Mouse (Mus musculus): ENCODE measurements around the gene Mbtps2.

Mbtps2 gene

DNA sequence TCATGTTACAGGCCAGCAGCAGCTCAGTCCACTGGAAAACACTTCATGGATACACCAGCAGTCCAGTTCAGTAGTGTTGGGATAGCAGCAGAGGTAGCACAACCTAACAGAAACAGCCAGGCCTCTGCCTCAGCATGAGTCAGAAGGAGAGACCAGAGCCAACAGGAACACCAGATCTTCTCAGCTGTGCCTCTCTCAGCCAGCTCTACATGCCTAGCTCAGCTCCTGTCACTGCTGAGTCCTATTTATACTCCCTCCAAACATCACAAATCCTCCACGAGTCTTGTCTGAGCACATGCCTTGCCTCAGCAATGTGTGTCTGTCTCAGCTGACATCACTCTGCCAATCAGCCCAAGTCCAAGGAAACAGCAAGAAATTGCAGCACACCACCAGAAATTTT is 94.0 kb downstream of the Mbtps2 start:
- no peak for DNase-seq (ENCODE audit: low spot score in 2 of 2)

DNA sequence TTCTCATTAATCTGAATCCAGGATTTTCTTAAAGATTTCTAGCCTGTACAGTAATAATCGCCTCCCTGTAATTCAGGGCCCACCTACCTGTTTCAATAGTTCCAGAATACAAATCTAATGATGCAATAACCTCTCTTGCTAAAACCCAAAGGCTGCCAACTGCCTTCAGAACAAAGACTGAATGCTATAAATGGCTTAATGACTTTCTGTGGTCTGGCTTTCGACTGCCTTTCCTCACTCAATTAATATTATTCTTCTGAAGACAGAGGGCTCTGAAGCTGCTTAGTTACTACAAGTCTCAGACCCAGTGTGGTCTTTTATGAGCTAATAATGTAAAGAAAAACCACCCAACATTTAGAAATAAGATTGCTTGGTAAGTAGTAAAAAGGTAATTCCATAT is 96.6 kb downstream of the Mbtps2 start:
- no peak for DNase-seq (ENCODE audit: low spot score in 2 of 2)

DNA sequence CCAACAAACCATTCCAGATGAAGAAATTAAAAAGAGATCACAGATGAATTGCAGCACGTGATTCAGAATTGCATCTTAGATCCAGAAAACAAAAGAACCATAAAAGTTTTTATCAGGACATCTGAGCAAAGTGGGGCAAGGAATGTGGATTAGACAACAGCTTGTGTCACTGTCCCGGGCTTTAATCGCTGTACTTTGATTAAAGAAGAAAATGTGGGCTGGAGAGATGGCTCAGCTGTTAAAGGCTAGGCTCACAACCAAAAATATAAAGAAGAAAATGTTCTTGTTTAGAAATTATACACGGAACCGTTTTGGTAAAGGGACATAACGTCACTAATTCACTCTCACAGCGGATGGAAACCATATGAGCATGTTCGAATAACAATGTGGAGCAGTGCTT is 98.5 kb downstream of the Mbtps2 start:
- no peak for DNase-seq (ENCODE audit: low spot score in 2 of 2)

DNA sequence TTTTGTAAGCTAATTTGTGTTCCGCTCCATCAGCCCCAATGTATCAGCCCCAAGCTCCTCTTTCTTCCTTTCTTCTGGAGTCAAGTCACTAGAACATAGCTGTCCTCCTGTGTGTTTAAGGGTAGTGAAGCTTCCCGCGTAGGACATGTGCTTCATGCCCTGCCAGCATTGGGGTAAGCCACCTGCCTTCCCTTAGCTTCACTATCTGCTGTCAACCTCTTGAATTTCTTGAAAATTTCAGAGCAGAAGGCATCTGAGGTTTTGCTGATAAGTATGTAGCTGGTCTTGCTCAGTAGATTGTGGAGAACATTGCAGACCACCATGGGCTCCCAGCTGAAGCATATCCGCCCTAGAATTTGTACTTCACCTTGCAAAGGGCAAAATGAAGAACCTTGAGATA is 105.4 kb downstream of the Mbtps2 start:
- no peak for DNase-seq (ENCODE audit: low spot score in 2 of 2)

DNA sequence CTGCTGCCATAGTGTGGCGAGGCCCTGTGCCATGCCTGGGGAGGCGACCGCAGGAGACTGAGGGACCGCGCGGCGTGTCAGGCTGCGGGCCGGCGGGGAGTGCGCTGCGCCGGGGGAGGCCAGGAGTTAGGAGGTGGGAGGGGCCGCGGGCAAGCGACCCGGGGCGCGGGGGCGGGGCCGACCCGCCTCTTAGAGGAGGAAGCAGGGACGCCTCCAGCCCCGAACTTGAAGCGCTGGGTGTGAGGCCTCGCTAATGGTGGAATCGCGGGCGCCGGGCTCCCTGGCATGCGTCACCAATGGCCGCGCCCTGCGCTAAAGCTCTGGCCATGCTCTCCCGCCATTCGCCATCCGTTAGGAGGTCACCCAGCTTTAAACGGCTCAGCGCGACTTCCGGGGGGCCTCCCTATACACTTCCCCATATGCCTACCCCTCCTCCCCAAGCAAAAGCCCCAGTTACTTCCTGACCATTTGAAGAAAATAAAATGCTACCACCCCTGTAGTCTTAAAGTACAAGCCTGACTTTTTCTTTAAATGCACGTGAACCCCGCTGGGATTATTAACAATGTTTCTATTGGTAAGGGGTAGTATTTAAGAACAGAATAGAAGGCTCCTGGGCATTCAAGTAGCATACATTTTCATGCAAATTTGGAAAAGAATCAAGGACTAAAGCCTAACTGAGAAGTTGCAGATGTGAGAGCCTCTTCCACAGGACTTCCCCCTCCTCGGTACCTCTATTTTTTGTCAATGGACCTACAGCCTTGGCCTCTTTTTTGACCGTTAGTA is 106.4 kb downstream of the Mbtps2 start, which contains the start of gene Sms:
Gene Sms, minus strand, starts transcription at position 344 of the 783 bp plus-strand sequence.
- peak; percentile 37 to 51 for DNase-seq (ENCODE audit: low spot score in 2 of 2)

DNA sequence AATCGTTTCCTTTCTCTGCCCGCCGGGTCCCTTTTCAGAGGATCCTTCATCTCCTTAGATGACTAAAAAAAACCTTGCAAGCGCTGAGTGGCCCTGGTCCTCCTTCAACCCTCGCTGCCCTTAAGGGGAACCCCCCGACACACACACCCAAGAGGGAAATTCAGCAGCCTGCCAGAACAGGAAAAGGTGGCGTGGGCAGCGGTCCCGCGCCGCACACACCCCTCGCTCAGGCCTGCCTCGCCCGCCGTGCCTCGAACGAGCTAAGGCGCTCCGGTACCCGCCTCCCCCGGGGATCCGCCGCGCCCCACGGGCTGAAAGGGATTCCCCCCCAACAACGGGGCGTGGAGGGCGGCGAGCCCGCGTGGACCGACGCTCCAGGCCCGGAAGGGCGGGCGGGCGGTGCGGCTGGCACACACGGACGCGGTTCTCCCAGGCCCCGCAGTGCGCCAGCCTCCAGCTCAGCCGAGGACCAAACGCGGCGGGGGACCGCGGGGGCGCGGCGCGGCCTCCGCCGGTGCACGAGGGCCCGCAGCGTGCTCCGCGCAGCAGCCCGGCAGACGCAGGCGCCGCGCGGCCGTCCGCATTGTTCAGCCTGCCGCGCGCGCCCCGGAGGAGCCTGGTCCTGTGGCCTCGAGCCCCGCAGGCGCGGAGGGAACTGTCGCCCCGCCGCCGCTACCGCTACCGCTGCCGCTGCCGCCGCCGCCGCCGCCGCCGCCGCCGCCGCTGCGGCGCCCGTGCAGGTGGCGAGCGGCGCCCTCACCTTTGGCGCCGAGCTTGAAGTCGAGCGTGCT is 107.2 kb downstream of the Mbtps2 start:
- peak in 1 of 2 experiments; percentile 20 for DNase-seq (ENCODE audit: low spot score in 2 of 2)

DNA sequence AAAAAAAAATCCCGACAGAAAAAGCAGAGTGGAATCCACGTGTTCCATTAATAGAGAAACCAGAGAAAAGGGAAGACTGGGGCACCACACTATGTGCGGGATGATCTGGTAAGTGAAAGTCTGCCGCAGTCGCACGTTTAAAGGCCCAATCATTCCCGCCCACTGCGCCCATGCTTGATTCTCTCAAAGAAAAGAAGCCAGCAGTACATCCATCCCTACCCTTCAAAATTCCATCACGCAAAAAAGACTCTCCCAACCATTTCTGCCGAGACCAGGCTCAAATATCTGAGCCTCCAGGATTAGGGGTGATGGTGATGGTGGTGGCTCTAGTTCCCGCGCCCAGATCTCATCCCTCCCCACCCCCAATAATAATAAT is 107.8 kb downstream of the Mbtps2 start:
- no peak for DNase-seq (ENCODE audit: low spot score in 2 of 2)

DNA sequence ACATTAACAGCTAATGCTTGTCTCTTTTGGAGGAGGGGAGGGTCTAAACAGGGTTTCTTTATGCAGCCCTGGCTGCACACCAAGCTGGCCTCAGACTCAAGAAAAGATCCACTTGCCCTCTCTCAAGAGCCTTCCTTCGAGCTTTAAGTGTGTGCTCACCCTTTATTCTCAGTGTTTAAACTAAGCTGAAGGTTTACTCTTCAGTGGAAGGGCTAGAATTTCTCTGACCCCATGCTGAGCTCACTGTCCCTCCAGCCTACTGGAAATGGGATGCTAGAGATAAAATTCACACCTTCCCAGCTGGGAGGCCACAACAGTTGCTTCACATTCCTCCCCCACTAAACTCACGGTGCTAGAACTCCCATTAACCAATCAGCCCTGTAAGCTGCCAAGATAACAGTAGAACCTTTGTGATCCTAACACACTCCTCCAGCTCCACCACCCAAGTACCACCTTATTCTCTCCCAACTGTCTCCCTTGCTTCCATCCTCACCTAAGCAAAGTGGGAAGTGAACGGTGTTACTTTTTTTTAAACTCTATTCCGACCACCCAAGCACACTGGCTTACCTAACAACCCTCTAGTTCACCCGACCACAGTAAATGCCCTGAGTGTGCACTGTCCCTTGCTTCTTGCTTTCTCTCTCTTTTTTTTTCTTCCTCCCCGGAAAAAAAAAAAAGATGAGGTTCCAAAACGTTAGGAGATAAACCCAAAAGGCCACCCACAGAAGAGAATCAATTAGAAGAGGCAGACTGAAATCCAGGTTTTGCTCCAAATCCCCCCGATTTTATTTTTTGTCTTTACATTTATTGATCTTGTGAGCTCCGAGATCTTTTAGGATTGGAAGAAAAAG is 108.4 kb downstream of the Mbtps2 start:
- no peak for DNase-seq (ENCODE audit: low spot score in 2 of 2)

DNA sequence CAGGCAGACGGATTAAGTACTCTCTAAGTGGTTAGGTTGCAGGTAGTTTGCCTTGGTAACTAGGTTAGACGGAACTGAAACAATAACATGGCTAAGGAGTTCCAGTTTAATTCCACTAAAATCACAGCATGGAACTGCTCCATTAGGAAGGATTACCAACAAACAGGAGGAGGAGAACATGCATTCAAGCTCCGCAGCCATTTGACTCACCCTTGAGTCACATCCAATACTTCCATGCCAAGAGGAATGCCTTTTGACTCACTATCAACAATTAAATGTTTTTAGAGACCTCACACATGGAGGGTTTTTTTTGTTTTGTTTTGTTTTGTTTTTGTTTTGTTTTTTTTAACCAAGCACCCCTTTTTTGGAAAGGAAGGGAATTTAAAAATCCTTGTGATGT is 109.7 kb downstream of the Mbtps2 start:
- DNase-seq (ENCODE audit: low spot score in 2 of 2) = no peak

DNA sequence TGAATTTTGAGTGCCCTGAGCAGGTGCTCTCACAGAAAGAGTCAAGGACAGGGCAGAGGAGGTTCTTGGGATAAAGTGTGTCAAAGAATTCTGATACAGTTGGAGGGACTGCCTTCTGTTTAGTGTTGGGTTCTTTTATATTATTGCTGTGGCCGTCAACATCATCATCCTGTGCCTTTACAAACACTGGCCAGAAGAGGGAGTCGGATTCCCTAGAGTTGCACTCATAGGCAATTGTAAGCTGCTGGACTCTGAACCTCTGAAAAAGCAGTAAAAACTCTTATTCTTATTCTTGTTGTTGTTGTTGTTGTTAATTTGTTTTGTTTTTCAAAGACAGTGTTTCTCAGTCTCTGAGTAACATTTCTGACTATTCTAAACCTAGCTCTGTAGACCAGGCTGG is 111.8 kb downstream of the Mbtps2 start:
- DNase-seq (ENCODE audit: low spot score in 2 of 2) = no peak

All from heart, adult 9 months (tissue).